Mouse (Mus musculus) embryonic facial prominence, embryonic 13.5 days (tissue): Measurements from ENCODE around the gene Cald1. TPM values are rescaled to one million over a fixed set of nuclear protein-coding genes. Genes with fewer than 3 reads are reported as not detected.

ENCODE experiments used
- ATAC-seq: fragments of 200-750 bp; cut with Nextera tagmentation; 2 replicates; pipeline ENCODE4 v1.8.0; 2017; ENCODE audit warnings: low read depth; ENCODE audit not compliant: insufficient number of reproducible peaks, insufficient read depth, low FRiP score, low TSS enrichment
- H3K27ac ChIP-seq: fragments of 300-500 bp; sonication (generic); 2 replicates; pipeline ENCODE4 v1.5.1; 2015; ENCODE audit warnings: moderate library complexity, mild to moderate bottlenecking, inconsistent platforms
- H3K27me3 ChIP-seq: fragments of 300-500 bp; sonication (generic); 2 replicates; pipeline ENCODE4 v1.6.1; 2015; ENCODE audit warnings: mild to moderate bottlenecking, inconsistent platforms
- H3K36me3 ChIP-seq: fragments of 300-500 bp; sonication (generic); 2 replicates; pipeline ENCODE4 v1.6.1; 2015; ENCODE audit warnings: mild to moderate bottlenecking, inconsistent platforms
- H3K4me1 ChIP-seq: fragments of 300-500 bp; sonication (generic); 2 replicates; pipeline ENCODE4 v1.6.1; 2015; ENCODE audit warnings: inconsistent platforms
- H3K4me2 ChIP-seq: fragments of 300-500 bp; sonication (generic); 2 replicates; pipeline ENCODE4 v1.6.1; 2015; ENCODE audit warnings: moderate library complexity, mild to moderate bottlenecking, inconsistent platforms
- H3K4me3 ChIP-seq: fragments of 300-500 bp; sonication (generic); 2 replicates; pipeline ENCODE4 v1.5.1; 2015; ENCODE audit warnings: mild to moderate bottlenecking, inconsistent platforms
- H3K9ac ChIP-seq: fragments of 300-500 bp; sonication (generic); 2 replicates; pipeline ENCODE4 v1.6.1; 2015; ENCODE audit warnings: mild to moderate bottlenecking, inconsistent platforms
- H3K9me3 ChIP-seq: fragments of 300-500 bp; sonication (generic); 2 replicates; pipeline ENCODE4 v1.6.1; 2016; ENCODE audit warnings: inconsistent platforms
- WGBS: fragments of 180-500 bp; shearing (Covaris S2); methylation state at CpG from one replicate; pipeline ENCODE4 v1.1.7; 2015; ENCODE audit warnings: mixed read lengths; 5-methylcytosine and 5-hydroxymethylcytosine counted together
- polyA plus RNA-seq: library from polyadenylated mRNA; unstranded; fragments of >200 nt; fragmentation: Nextera tagmentation; extraction: Ambion mirVana; gene quantifications from 2 replicates; pipeline ENCODE4 v1.2.1, GENCODE M21; 2015

The Cald1 gene
- 432 and 463 TPM in 2 replicates for polyA plus RNA-seq

DNA sequence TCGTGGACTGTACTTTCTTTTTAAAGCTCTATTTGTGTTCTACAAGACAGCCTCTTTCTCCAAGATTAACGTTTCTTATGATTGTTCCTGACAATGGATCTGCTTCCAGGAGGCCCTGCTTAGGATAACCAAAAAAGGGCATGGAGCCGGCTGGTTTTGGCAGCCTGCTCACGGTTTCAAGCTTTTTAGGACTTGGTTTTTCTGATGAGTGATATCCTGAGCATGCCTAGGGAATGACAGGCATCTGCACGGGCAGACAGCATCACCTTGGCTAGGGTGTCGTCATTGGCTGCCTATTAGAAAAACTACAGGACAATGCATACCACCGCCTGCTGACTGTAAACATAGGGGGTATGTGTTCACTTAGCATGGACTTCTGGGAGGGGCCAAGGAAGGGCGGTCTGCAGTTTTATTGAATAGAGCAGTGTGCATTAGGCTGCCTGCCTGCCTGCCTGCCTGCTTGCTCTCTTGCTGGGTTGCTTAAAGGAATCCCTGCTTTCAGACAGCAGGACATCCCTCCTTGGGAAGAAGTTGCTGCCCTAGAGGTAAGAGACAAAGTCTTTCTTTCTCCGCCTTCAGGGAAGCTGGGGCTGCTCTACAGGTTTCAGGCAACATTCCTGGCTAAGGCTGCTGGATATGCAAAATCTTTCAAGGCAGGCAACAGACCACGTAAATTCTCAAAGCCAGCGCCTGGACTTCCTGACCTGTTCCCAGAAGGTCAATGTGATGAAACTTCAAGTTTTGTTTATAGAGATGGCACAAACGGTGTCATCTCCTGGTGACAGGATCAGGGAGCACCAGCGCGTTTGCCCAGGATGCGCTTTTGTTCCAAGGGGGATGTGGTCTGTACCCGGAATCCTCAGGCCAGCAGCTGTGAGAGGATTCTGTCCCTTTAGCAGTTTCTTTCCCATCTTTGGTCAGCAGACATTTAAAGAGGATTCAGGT, at the start of gene Cald1:
Gene Cald1, plus strand, starts transcription at position 380 of the 945 bp plus-strand sequence.
- no peaks in the 10 kb centered on the region for H3K36me3 ChIP-seq
- H3K27me3 ChIP-seq, result no peaks in the 10 kb centered on the region
- H3K4me3 ChIP-seq, result peak within 1 kb of the TSS; percentile 55
- H3K27ac ChIP-seq, result peak within 1 kb of the TSS; percentile 90
- 2% methylated on average over 16 of the region's 16 CpGs for WGBS
- peak within 1 kb of the TSS; percentile 69 for H3K4me2 ChIP-seq
- H3K4me1 ChIP-seq, result peaks cover 51% of the 10 kb centered on the region
- peak; percentile 89 for ATAC-seq
- no peaks in the 10 kb centered on the region for H3K9me3 ChIP-seq
- peak within 1 kb of the TSS; percentile 81 for H3K9ac ChIP-seq

GRCm38 (mm10) chr6:34549017-34549416, 49.3 kb upstream of the Cald1 start:
- Histone ChIP-seq H3K4me3 (no peak overlapping the region), H3K9ac (no peak overlapping the region), H3K4me1 (peaks cover 24% of the 10 kb centered on the region), H3K27me3 (no peaks in the 10 kb centered on the region), H3K9me3 (0 out of 2 replicates have a peak, but pooled peaks cover 3% of the 10 kb centered on the region), H3K27ac (no peak overlapping the region), H3K36me3 (no peaks in the 10 kb centered on the region), H3K4me2 (no peak overlapping the region)
- 35% methylated on average over 2 of the region's 2 CpGs for WGBS
- no peak for ATAC-seq

DNA sequence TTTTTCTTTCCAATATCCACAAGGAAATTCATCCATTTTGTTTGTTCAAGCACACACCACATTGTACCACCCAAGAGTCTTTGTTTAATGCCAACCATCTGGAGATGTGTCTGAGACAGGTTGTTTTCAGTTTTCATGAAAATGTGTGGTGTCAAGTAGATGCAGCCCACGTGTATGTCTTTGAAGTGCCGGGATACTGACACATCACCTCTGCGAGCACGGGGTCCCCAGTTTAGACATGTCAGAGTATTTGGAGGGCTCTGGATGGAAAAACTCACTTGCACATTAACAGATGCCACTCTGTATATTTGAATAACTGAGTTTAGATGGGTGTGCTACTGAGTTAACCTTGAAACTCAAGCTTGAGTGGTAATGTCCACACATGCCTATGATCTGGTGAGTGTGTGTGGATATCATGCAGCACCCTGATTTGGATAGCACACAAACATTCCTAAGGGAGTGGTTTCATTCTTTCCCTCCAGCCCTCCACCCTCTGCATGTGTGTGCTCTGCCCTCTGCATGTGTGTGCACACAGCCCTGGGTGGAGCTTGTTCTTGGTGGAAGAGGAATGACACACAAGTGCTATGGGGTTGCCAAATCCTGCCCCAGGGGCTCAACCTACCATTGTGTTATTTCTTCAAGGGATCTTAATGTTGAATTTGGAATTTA, 45.7 kb upstream of the Cald1 start:
- Histone ChIP-seq H3K9ac (no peak overlapping the region), H3K4me3 (no peak overlapping the region), H3K9me3 (0 out of 2 replicates have a peak, but pooled peaks cover 3% of the 10 kb centered on the region), H3K27me3 (no peaks in the 10 kb centered on the region), H3K4me2 (no peak overlapping the region), H3K27ac (no peak overlapping the region), H3K4me1 (peaks cover 9% of the 10 kb centered on the region; the same call in 1 of the 2 replicates), H3K36me3 (no peaks in the 10 kb centered on the region)
- ATAC-seq, result no peak
- 54% methylated on average over 4 of the region's 4 CpGs for WGBS

GRCm38 (mm10) chr6:34554291-34554997, 43.9 kb upstream of the Cald1 start:
- Histone ChIP-seq H3K27ac (no peak overlapping the region), H3K4me3 (no peak overlapping the region), H3K9me3 (0 out of 2 replicates have a peak, but pooled peaks cover 3% of the 10 kb centered on the region), H3K36me3 (no peaks in the 10 kb centered on the region), H3K27me3 (no peaks in the 10 kb centered on the region), H3K4me2 (no peak overlapping the region), H3K4me1 (no peaks in the 10 kb centered on the region; the same call in 1 of the 2 replicates), H3K9ac (no peak overlapping the region)
- WGBS, result 80% methylated on average over 9 of the region's 9 CpGs
- ATAC-seq, result no peak

DNA sequence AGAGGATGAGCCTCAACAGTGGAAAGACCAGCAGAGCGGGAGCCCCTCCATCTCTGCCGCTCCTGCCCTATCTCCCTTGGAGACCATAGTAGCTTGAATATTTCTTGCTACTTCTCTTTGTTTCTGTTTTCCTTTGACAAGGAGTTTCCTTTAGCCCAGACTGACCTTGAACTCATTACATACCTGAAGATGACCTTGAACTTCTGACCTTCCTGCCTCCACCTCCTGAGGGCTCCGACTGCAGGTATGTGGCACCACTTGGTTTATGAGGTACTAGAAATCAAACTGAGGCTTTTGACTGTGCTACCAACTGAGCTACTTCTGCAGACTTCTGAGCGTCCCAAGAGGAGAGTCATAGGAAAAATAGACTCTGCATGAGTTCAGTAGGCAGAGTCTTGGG, 38.8 kb upstream of the Cald1 start:
- 89% methylated on average over 4 of the region's 4 CpGs for WGBS
- no peaks in the 10 kb centered on the region for H3K9me3 ChIP-seq
- no peak overlapping the region for H3K4me2 ChIP-seq
- no peaks in the 10 kb centered on the region for H3K27me3 ChIP-seq
- H3K36me3 ChIP-seq, result no peaks in the 10 kb centered on the region
- no peak overlapping the region for H3K4me3 ChIP-seq
- no peak overlapping the region for H3K9ac ChIP-seq
- H3K4me1 ChIP-seq, result no peaks in the 10 kb centered on the region; the same call in 1 of the 2 replicates
- no peak for ATAC-seq
- H3K27ac ChIP-seq, result no peak overlapping the region

GRCm38 (mm10) chr6:34565176-34565880, 33.0 kb upstream of the Cald1 start:
- H3K4me2 ChIP-seq, result no peak overlapping the region
- no peaks in the 10 kb centered on the region for H3K9me3 ChIP-seq
- H3K4me1 ChIP-seq, result no peaks in the 10 kb centered on the region
- WGBS, result 75% methylated on average over 7 of the region's 7 CpGs
- H3K4me3 ChIP-seq, result no peak overlapping the region
- H3K9ac ChIP-seq, result no peak overlapping the region
- ATAC-seq, result no peak
- H3K27me3 ChIP-seq, result no peaks in the 10 kb centered on the region
- H3K36me3 ChIP-seq, result no peaks in the 10 kb centered on the region
- no peak overlapping the region for H3K27ac ChIP-seq

GRCm38 (mm10) chr6:34567298-34567697, 31.0 kb upstream of the Cald1 start:
- H3K4me1 ChIP-seq, result no peaks in the 10 kb centered on the region
- H3K27me3 ChIP-seq, result no peaks in the 10 kb centered on the region
- H3K4me2 ChIP-seq, result no peak overlapping the region
- 87% methylated on average over 5 of the region's 5 CpGs for WGBS
- no peaks in the 10 kb centered on the region for H3K9me3 ChIP-seq
- no peak overlapping the region for H3K4me3 ChIP-seq
- H3K9ac ChIP-seq, result no peak overlapping the region
- no peaks in the 10 kb centered on the region for H3K36me3 ChIP-seq
- ATAC-seq, result no peak
- H3K27ac ChIP-seq, result no peak overlapping the region

GRCm38 (mm10) chr6:34579504-34580068, 18.7 kb upstream of the Cald1 start:
- Histone ChIP-seq H3K27ac (no peak overlapping the region), H3K27me3 (no peaks in the 10 kb centered on the region), H3K9ac (no peak overlapping the region), H3K4me2 (no peak overlapping the region), H3K4me1 (no peaks in the 10 kb centered on the region), H3K9me3 (no peaks in the 10 kb centered on the region), H3K36me3 (no peaks in the 10 kb centered on the region), H3K4me3 (no peak overlapping the region)
- WGBS, result 81% methylated on average over 6 of the region's 6 CpGs
- no peak for ATAC-seq

DNA sequence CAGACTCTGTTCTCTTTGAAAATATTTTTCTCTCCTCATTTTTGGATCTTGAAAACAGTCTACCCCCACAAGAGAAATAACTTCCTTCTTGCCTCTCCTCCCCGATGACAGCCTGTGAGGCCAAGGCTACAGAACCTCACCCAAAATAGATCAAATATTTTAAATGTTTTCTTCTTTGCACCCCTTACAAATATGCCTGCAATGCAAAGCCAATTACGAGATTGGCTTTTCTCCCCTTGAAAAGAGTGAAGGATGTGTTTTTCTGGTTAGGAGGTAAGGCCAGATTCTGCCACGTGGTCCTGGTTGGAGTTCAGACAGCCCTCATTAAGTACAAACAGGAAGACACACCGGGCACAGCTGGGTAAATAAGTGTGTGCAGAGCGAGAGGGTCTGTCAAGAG, 14.9 kb upstream of the Cald1 start:
- no peak overlapping the region for H3K4me3 ChIP-seq
- H3K36me3 ChIP-seq, result no peaks in the 10 kb centered on the region
- no peaks in the 10 kb centered on the region for H3K4me1 ChIP-seq
- 31% methylated on average over 5 of the region's 5 CpGs for WGBS
- H3K27me3 ChIP-seq, result no peaks in the 10 kb centered on the region
- H3K27ac ChIP-seq, result no peak overlapping the region
- no peaks in the 10 kb centered on the region for H3K9me3 ChIP-seq
- no peak for ATAC-seq
- no peak overlapping the region for H3K4me2 ChIP-seq
- no peak overlapping the region for H3K9ac ChIP-seq

DNA sequence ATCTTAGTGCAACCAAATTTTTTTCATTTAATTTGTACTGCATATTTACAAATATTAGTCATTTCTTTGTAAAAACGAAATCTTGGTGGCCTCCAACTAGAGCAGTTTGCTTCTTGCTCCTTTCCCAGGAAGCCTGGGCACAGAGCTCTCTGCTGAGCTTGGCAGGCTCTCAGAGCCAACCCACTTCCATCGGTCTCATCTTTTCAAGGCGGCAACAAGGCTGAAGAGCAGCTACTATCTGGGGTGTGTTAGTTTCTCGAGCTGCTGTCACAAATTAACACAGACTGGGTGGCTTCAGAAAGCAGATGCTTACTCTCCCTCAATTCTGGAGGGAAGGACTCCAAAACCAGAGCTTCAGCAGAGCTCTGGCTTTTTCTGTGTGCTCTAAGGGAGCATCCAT, 10.2 kb upstream of the Cald1 start:
- Histone ChIP-seq H3K4me2 (no peak overlapping the region), H3K9ac (no peak overlapping the region), H3K27ac (no peak overlapping the region), H3K36me3 (no peaks in the 10 kb centered on the region), H3K4me1 (no peaks in the 10 kb centered on the region), H3K4me3 (no peak overlapping the region), H3K9me3 (no peaks in the 10 kb centered on the region; the same call in 1 of the 2 replicates), H3K27me3 (no peaks in the 10 kb centered on the region)
- 70% methylated on average over 4 of the region's 4 CpGs for WGBS
- no peak for ATAC-seq
